Mouse (Mus musculus) neural tube, postnatal 0 days (tissue): Measurements from ENCODE around the gene Clca4b. TPM values are rescaled to one million over a fixed set of nuclear protein-coding genes. Genes with fewer than 3 reads are reported as not detected.

ENCODE experiments used
- polyA plus RNA-seq: library from polyadenylated mRNA; unstranded; fragments of >200 nt; fragmentation: Nextera tagmentation; extraction: Ambion mirVana; gene quantifications from 2 replicates; pipeline ENCODE4 v1.2.1, GENCODE M21; 2015

The Clca4b gene
- not detected in 2 replicates for polyA plus RNA-seq

DNA sequence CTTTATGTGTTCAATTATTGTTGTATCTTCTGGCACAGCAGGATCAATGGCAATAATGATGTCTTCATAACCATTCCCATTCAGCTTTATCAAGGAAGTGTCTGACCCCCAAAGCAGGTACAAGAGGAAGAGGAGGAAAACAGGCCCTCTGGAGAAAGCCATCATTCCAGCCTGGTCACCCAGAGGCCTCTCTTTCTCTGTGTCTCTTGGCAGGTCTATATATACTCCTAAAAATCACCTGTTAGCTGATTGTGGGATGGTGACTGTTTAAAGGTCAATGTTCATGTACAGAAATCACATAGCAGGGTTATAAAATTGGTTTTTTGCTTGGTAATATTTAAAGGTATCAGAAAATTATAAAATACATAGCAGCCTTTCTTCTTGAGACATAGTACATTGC, at the start of gene Clca4b:
TSS of gene Clca4b (minus strand) at position 195 of the 400 bp plus-strand sequence.

DNA sequence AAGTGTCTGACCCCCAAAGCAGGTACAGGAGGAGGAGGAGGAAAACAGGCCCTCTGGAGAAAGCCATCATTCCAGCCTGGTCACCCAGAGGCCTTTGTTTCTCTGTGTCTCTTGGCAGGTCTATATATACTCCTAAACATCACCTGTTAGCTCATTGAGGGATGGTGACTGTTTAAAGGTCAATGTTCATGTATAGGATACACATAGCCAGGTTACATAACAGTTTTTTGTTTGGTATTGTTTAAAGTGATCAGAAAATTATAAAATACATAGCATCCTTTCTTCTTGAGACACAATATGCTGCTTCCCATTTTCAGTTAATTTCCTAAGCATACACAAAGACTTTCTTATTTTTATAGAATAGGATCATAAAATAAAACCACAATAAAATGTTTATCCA, 42.6 kb upstream of the Clca4b start, which contains the start of gene Clca4a:
TSS of gene Clca4a (minus strand) at position 101 of the 400 bp plus-strand sequence.

Other genes starting within 250 kb of the Clca4b start
- 123 and 128 TPM in 2 replicates for gene Sh3glb1, start 212.2 kb downstream of the Clca4b start, polyA plus RNA-seq
- gene Clca3a1, start 171.6 kb downstream of the Clca4b start, polyA plus RNA-seq, result 0.28 and 0.48 TPM in 2 replicates
- gene Clca3a2, start 113.0 kb downstream of the Clca4b start, polyA plus RNA-seq, result 0.14 and 0.43 TPM in 2 replicates
- gene Clca3b, start 83.2 kb downstream of the Clca4b start, polyA plus RNA-seq, result not detected in 2 replicates
- not detected in 2 replicates for gene Clca4a, start 42.5 kb upstream of the Clca4b start, polyA plus RNA-seq
- not detected in 2 replicates for gene Clca1, start 100.2 kb upstream of the Clca4b start, polyA plus RNA-seq
- gene Clca2, start 166.9 kb upstream of the Clca4b start, polyA plus RNA-seq, result not detected in 2 replicates
- 9.1 and 9.5 TPM in 2 replicates for gene Odf2l, start 186.1 kb upstream of the Clca4b start, polyA plus RNA-seq